Mouse (Mus musculus) bone marrow macrophage, adult 2 months (primary cell): ENCODE data around the gene Cdc42se2.

Experiments used
- CTCF ChIP-seq: IDR thresholded peaks from 2 replicates; pipeline ENCODE4 v1.5.1; 2012; ENCODE audit warnings: low read depth, mild to moderate bottlenecking, low read length, moderate library complexity
- POLR2A ChIP-seq: IDR thresholded peaks from 2 replicates; pipeline ENCODE4 v1.6.1; 2012; ENCODE audit warnings: mild to moderate bottlenecking, low read depth, low read length, borderline replicate concordance

DNA sequence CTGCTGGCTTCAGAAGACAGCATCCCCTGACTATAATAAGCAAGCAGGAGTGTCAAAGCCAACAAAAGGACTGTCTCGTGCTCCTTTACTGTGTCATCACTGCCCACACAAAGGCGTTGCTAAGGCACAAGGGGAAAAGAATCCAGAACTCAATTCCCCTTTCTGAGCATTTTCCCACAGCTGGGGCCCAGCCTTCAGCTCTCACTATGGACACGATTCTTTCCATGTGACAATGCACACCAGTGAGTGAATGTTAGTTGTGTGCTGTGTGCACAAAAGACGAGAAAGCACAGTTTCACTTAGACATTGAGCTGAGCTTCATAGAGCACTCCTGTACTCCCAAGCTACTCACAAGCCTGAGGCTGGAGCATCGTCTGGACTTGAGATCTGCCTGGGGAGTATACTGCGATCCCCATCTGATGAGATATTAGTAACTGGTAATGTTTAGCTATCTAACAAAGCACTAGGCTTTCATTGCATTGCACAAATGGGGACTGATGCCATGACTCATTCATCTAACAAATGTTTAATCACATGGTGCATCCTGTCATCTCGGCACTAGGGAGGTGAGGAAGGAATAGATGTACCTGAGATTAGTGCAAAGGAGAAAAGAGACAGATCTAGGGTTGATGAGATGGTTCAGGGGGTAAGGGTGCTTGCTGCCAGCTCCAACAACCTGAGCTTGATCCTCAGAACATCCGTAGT lies 25.5 kb upstream of the Cdc42se2 start:
- TF ChIP-seq CTCF (no peak), POLR2A (no peak)
